Mouse (Mus musculus): ENCODE measurements around the gene Rab14. TPM values are rescaled to one million over a fixed set of nuclear protein-coding genes. Genes with fewer than 3 reads are reported as not detected.
A peak's percentile ranks its signal among the peaks of the same experiment; 100 is the strongest.

Rab14 gene
- polyA plus RNA-seq, 1 experiment from 2014 or later = 278 TPM

- H3K27me3 ChIP-seq (replicated peaks; ENCODE audit: control insufficient read depth, insufficient read depth, low read length) = no peaks in the 10 kb centered on the region
- 23% methylated on average over 4 of the region's 4 CpGs for WGBS
- H3K9me3 ChIP-seq (ENCODE audit: control insufficient read depth, low read length) = no peaks in the 10 kb centered on the region
- ATAC-seq (ENCODE audit: low read depth) (no peak), DNase-seq (ENCODE audit: low spot score) (peak; percentile 54)
- no peak overlapping the region for H3K4me2 ChIP-seq (ENCODE audit: low read depth, low read length)
- no peak overlapping the region for H3K4me3 ChIP-seq (ENCODE audit: low read depth, low read length)
- H3K36me3 ChIP-seq (ENCODE audit: control insufficient read depth, insufficient read depth, low read length) = no peaks in the 10 kb centered on the region
- peaks cover 23% of the 10 kb centered on the region for H3K4me1 ChIP-seq (ENCODE audit: control insufficient read depth, insufficient read depth, low read length)
- H3K9ac ChIP-seq (ENCODE audit: low read depth, low read length) = no peak overlapping the region
- H3K27ac ChIP-seq (replicated peaks; ENCODE audit: low read depth, low read length) = no peak overlapping the region
Observed at GRCm38 (mm10) chr2:35228145-35228544, 27.2 kb upstream of the Rab14 start.

DNA sequence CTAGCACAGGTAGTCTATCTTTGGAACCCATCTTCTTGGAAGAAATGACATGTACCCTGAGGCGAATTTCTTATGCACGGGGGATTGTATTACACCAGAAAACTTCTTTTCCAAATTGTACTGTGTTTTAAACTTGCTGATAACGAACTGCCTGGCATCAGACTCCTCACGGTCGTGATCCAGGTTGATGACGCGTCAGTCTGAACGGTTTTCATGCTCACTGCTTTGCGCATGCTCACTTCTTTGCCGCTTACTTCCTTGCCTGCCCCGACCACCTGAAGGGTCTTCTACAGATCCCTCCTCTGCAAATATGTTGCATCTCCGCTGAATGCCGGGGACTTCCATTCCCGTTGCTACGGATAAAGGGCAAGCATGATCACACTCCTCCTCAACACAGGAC, 23.4 kb upstream of the Rab14 start:
- ATAC-seq (ENCODE audit: low read depth) = no peak

GRCm38 (mm10) chr2:35222822-35223391, 22.0 kb upstream of the Rab14 start:
- no peak overlapping the region for H3K4me2 ChIP-seq (ENCODE audit: low read depth, low read length)
- no peaks in the 10 kb centered on the region for H3K9me3 ChIP-seq (ENCODE audit: control insufficient read depth, low read length)
- DNase-seq (ENCODE audit: low spot score) (no peak), ATAC-seq (ENCODE audit: low read depth) (no peak)
- H3K4me3 ChIP-seq (ENCODE audit: low read depth, low read length) = no peak overlapping the region
- H3K27ac ChIP-seq (replicated peaks; ENCODE audit: low read depth, low read length) = no peak overlapping the region
- H3K4me1 ChIP-seq (ENCODE audit: control insufficient read depth, insufficient read depth, low read length) = no peaks in the 10 kb centered on the region; the same call in none of the 2 replicates
- H3K27me3 ChIP-seq (replicated peaks; ENCODE audit: control insufficient read depth, insufficient read depth, low read length) = no peaks in the 10 kb centered on the region
- H3K36me3 ChIP-seq (ENCODE audit: control insufficient read depth, insufficient read depth, low read length) = no peaks in the 10 kb centered on the region
- H3K9ac ChIP-seq (ENCODE audit: low read depth, low read length) = no peak overlapping the region
- 52% methylated on average over 6 of the region's 6 CpGs for WGBS

More for the DNA sequence above, 23.4 kb upstream of the Rab14 start:
- Histone ChIP-seq H3K4me1 (ENCODE audit: control insufficient read depth, insufficient read depth, low read length) (peaks cover 6% of the 10 kb centered on the region), H3K4me2 (ENCODE audit: low read depth, low read length) (no peak overlapping the region), H3K27me3 (replicated peaks; ENCODE audit: control insufficient read depth, insufficient read depth, low read length) (no peaks in the 10 kb centered on the region), H3K36me3 (ENCODE audit: control insufficient read depth, insufficient read depth, low read length) (no peaks in the 10 kb centered on the region), H3K4me3 (ENCODE audit: low read depth, low read length) (no peak overlapping the region), H3K9me3 (ENCODE audit: control insufficient read depth, low read length) (no peaks in the 10 kb centered on the region), H3K27ac (replicated peaks; ENCODE audit: low read depth, low read length) (no peak overlapping the region), H3K9ac (ENCODE audit: low read depth, low read length) (no peak overlapping the region)
- WGBS = 85% methylated on average over 15 of the region's 15 CpGs
- DNase-seq (ENCODE audit: low spot score) = no peak

- DNase-seq (ENCODE audit: low spot score) = no peak
- no peak for ATAC-seq (ENCODE audit: low read depth)
- Histone ChIP-seq H3K4me2 (ENCODE audit: low read depth, low read length) (no peak overlapping the region), H3K9me3 (ENCODE audit: control insufficient read depth, low read length) (no peaks in the 10 kb centered on the region), H3K27me3 (replicated peaks; ENCODE audit: control insufficient read depth, insufficient read depth, low read length) (no peaks in the 10 kb centered on the region), H3K4me3 (ENCODE audit: low read depth, low read length) (no peak overlapping the region), H3K36me3 (ENCODE audit: control insufficient read depth, insufficient read depth, low read length) (no peaks in the 10 kb centered on the region), H3K4me1 (ENCODE audit: control insufficient read depth, insufficient read depth, low read length) (peaks cover 5% of the 10 kb centered on the region; the same call in 1 of the 2 replicates), H3K9ac (ENCODE audit: low read depth, low read length) (no peak overlapping the region), H3K27ac (replicated peaks; ENCODE audit: low read depth, low read length) (no peak overlapping the region)
- 100% methylated on average over 3 of the region's 3 CpGs for WGBS
Observed at GRCm38 (mm10) chr2:35218736-35219135, 17.8 kb upstream of the Rab14 start.

DNA sequence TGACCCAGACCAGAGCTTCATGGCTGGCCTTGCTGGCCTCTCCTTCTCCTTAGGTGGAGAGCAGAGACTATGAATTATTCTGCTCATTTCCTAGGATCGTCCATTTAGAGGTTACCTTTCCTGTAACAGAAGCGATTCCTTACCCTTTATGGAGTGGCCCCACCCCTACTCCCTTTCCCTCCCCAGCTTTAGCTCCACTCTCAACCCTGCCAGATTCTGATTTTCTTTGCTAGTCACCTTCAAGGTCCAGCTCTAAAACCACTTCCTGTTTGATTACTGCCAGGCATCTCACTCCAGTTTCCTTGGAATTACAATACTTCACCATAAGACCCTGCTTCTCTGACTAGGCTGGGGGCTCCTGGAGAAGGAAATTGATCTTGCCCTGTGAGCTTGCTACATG, 15.8 kb upstream of the Rab14 start:
- Histone ChIP-seq H3K27me3 (replicated peaks; ENCODE audit: control insufficient read depth, insufficient read depth, low read length) (no peaks in the 10 kb centered on the region), H3K27ac (replicated peaks; ENCODE audit: low read depth, low read length) (no peak overlapping the region), H3K4me2 (ENCODE audit: low read depth, low read length) (no peak overlapping the region), H3K36me3 (ENCODE audit: control insufficient read depth, insufficient read depth, low read length) (no peaks in the 10 kb centered on the region), H3K9me3 (ENCODE audit: control insufficient read depth, low read length) (no peaks in the 10 kb centered on the region), H3K4me1 (ENCODE audit: control insufficient read depth, insufficient read depth, low read length) (peaks cover 5% of the 10 kb centered on the region; the same call in 1 of the 2 replicates), H3K4me3 (ENCODE audit: low read depth, low read length) (no peak overlapping the region), H3K9ac (ENCODE audit: low read depth, low read length) (no peak overlapping the region)
- WGBS = 81% methylated on average over 2 of the region's 2 CpGs
- DNase-seq (ENCODE audit: low spot score) (no peak), ATAC-seq (ENCODE audit: low read depth) (no peak)

GRCm38 (mm10) chr2:35215363-35215762, 14.4 kb upstream of the Rab14 start:
- Histone ChIP-seq H3K4me1 (ENCODE audit: control insufficient read depth, insufficient read depth, low read length) (peaks cover 5% of the 10 kb centered on the region; the same call in 1 of the 2 replicates), H3K27me3 (replicated peaks; ENCODE audit: control insufficient read depth, insufficient read depth, low read length) (no peaks in the 10 kb centered on the region), H3K36me3 (ENCODE audit: control insufficient read depth, insufficient read depth, low read length) (no peaks in the 10 kb centered on the region), H3K4me2 (ENCODE audit: low read depth, low read length) (peak overlapping the region; percentile 45; the same call in 1 of the 2 replicates), H3K4me3 (ENCODE audit: low read depth, low read length) (no peak overlapping the region), H3K9ac (ENCODE audit: low read depth, low read length) (no peak overlapping the region), H3K9me3 (ENCODE audit: control insufficient read depth, low read length) (no peaks in the 10 kb centered on the region), H3K27ac (replicated peaks; ENCODE audit: low read depth, low read length) (peak overlapping the region; percentile 31; the same call in 1 of the 2 replicates)
- WGBS = 47% methylated on average over 14 of the region's 14 CpGs
- no peak for DNase-seq (ENCODE audit: low spot score)
- peak; percentile 61; the same call in 1 of the 2 replicates for ATAC-seq (ENCODE audit: low read depth)

DNA sequence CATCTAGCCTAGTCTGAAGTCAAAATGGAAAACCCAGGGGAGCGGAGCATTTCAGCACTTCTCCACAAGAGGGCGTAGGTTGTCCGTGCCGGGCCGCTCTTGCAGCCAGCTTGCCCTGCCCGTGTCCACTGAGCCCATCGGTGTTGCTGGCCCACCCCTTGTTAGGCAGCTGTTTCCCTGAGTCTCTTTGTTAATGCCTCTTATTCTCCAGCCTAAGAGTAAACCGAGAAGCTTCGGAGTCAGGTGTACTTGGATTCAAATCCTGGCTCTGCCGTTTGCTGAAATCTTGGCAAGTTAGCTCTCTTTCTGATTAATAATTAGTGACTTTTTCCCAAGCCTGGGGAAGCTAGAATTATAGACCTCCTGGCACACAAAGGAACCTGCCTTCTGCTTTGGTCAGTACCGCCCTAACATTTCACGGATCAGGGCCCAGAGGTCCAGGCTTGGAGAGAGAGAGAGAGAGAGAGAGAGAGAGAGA, 14.0 kb upstream of the Rab14 start:
- DNase-seq (ENCODE audit: low spot score) (peak; percentile 88), ATAC-seq (ENCODE audit: low read depth) (peak; percentile 92)
- no peaks in the 10 kb centered on the region for H3K27me3 ChIP-seq (replicated peaks; ENCODE audit: control insufficient read depth, insufficient read depth, low read length)
- peak overlapping the region; percentile 31 for H3K27ac ChIP-seq (replicated peaks; ENCODE audit: low read depth, low read length)
- no peak overlapping the region for H3K9ac ChIP-seq (ENCODE audit: low read depth, low read length)
- no peaks in the 10 kb centered on the region for H3K9me3 ChIP-seq (ENCODE audit: control insufficient read depth, low read length)
- H3K4me2 ChIP-seq (ENCODE audit: low read depth, low read length) = peak overlapping the region; percentile 45
- H3K4me1 ChIP-seq (ENCODE audit: control insufficient read depth, insufficient read depth, low read length) = 0 out of 2 replicates have a peak, but pooled peaks cover 5% of the 10 kb centered on the region
- no peak overlapping the region for H3K4me3 ChIP-seq (ENCODE audit: low read depth, low read length)
- H3K36me3 ChIP-seq (ENCODE audit: control insufficient read depth, insufficient read depth, low read length) = no peaks in the 10 kb centered on the region
- 4% methylated on average over 10 of the region's 12 CpGs for WGBS

GRCm38 (mm10) chr2:35213345-35213910, 12.5 kb upstream of the Rab14 start:
- Histone ChIP-seq H3K27me3 (replicated peaks; ENCODE audit: control insufficient read depth, insufficient read depth, low read length) (no peaks in the 10 kb centered on the region), H3K9ac (ENCODE audit: low read depth, low read length) (no peak overlapping the region), H3K9me3 (ENCODE audit: control insufficient read depth, low read length) (no peaks in the 10 kb centered on the region), H3K36me3 (ENCODE audit: control insufficient read depth, insufficient read depth, low read length) (no peaks in the 10 kb centered on the region), H3K4me3 (ENCODE audit: low read depth, low read length) (no peak overlapping the region), H3K4me2 (ENCODE audit: low read depth, low read length) (no peak overlapping the region), H3K27ac (replicated peaks; ENCODE audit: low read depth, low read length) (no peak overlapping the region), H3K4me1 (ENCODE audit: control insufficient read depth, insufficient read depth, low read length) (0 out of 2 replicates have a peak, but pooled peaks cover 5% of the 10 kb centered on the region)
- 82% methylated on average over 12 of the region's 12 CpGs for WGBS
- DNase-seq (ENCODE audit: low spot score) = no peak
- ATAC-seq (ENCODE audit: low read depth) = no peak

GRCm38 (mm10) chr2:35211681-35212080, 10.8 kb upstream of the Rab14 start:
- DNase-seq (ENCODE audit: low spot score) (no peak), ATAC-seq (ENCODE audit: low read depth) (no peak)
- 73% methylated on average over 3 of the region's 3 CpGs for WGBS
- Histone ChIP-seq H3K36me3 (ENCODE audit: control insufficient read depth, insufficient read depth, low read length) (no peaks in the 10 kb centered on the region), H3K4me1 (ENCODE audit: control insufficient read depth, insufficient read depth, low read length) (0 out of 2 replicates have a peak, but pooled peaks cover 5% of the 10 kb centered on the region), H3K9me3 (ENCODE audit: control insufficient read depth, low read length) (no peaks in the 10 kb centered on the region), H3K4me3 (ENCODE audit: low read depth, low read length) (no peak overlapping the region), H3K9ac (ENCODE audit: low read depth, low read length) (no peak overlapping the region), H3K4me2 (ENCODE audit: low read depth, low read length) (no peak overlapping the region), H3K27ac (replicated peaks; ENCODE audit: low read depth, low read length) (no peak overlapping the region), H3K27me3 (replicated peaks; ENCODE audit: control insufficient read depth, insufficient read depth, low read length) (no peaks in the 10 kb centered on the region)

Data from embryonic facial prominence, embryonic 14.5 days (tissue).